Mouse (Mus musculus) forelimb bud, embryonic 11.5 days (tissue): ENCODE measurements around the gene Vmn1r15.

Experiments
- DNase-seq: peaks from one replicate; pipeline ENCODE4 v3.0.0-alpha.2; 2012; ENCODE audit warnings: low read depth, low spot score

The Vmn1r15 gene

DNA sequence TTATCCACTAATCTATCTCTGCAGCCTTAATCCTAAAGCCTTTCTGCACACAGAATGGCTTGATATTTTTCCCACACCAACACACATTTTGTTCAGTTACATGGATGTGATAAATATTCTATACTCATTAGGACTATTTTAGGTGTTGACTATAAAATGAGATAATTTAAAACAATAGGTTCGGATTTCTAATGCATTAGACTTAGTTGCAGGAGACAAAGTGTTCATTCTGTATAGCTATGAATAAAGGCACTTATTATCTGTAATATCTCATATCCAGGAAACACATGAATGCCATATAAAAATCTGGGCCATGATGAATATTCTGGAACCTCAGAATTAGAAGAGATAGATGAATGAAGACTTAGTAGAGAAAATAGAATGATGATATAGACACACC lies at the start of gene Vmn1r15:
TSS of gene Vmn1r15 (plus strand) at position 301 of the 400 bp plus-strand sequence.
- DNase-seq, result no peak

DNA sequence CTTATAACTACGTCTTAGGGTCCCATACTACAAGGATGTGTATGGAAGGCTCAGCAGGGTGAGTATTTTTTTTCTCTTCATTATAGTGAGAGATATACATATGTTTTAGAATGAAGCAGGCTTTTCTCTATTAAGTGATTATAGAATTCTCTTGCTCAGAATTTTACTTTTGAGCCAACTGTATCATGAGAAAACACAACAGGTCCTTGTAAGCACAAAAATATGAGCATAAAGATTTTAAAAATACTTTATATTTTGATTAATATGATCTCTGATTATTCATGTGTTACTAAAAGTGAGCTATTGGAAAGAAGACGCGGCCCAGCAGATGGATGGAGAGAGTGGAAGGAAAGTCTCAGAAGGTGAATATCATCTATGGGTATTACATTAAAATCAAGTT lies 26.4 kb upstream of the Vmn1r15 start, which contains the start of gene Vmn1r14:
TSS of gene Vmn1r14 (plus strand) at position 301 of the 400 bp plus-strand sequence.
- no peak for DNase-seq

DNA sequence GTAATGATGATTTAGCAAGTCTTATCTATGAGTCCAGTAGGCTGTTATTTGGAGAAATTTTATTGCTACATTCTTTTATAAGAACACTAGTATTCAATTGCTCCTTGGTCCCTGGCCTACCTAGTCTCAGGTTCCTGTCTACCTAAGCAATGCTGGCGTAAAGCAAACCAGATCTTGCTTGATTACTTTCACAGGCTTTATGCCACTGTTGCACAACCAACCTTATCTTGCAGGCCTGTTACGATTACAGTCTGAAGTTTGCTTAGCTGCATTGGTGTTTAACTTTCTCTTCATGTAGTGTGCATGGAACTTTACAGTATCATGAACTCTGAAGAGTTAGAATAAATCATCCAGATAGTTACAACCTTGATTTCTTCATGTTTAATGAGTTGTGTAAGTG lies 3.2 kb downstream of the Vmn1r15 start:
- DNase-seq, result no peak

DNA sequence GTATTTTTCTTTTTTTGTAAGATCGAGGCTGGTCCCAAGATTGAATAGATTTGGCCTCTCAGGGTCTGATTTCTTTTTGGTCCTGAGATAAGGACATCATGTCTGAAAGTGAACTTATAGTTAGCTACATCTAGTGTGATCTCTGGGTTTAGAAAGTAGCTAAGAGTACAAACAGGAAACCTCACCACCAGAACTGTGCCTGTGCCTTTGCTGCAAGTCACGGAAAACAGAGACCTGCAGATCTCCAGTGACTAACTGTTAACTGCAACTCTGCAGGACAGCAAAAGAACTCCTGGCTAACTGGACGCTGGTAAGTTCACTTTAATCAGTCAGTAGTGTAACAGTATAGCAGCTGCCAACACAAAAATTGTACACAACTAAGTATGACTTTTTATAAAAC lies 14.1 kb downstream of the Vmn1r15 start:
- DNase-seq, result no peak

DNA sequence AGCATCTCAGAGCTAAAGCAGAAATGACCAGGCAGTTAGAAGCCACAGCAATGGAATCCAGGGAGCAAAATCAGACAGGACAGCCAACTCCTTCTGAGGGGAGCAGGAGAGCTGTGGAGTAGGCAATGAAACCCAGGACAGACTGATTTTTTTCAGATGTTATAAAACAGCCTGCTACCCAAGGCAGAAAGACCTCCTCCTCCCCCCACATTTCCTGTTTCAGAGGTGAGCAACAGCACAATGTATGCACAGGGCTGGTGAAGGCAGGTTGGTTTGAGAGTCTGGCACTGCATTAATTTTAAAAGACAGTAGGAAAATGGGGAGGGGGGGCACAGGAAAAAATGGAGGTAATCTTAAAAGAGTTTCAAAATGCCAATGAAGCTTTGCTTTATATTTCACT lies 14.8 kb downstream of the Vmn1r15 start:
- peak; percentile 8 for DNase-seq

DNA sequence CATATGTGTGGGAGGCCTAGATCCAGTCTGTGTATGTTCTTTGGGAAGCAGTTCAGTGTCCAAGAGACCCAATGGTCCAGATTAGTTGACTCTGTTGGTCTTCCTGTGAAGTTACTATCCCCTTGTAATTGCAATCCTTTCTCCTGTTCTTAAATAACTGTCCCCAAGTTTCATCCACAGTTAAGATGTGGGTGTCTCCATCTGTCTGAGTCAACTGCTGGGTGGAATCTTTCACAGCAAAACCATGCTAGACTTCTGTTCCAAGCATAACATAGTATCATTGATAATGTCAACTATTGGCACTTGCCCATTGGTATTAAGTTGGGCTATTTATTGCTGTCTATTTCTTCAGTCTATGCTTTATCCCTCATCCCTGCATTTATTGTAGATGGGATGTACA lies 21.2 kb downstream of the Vmn1r15 start:
- DNase-seq, result no peak
